Mouse (Mus musculus): ENCODE measurements around the gene Wbp4. TPM values are rescaled to one million over a fixed set of nuclear protein-coding genes. Genes with fewer than 3 reads are reported as not detected.
A peak's percentile ranks its signal among the peaks of the same experiment; 100 is the strongest.
"Not testable (repeated sequence)": the region's sequence is repeated elsewhere in the genome, so short reads cannot be mapped to it uniquely, and the experiment has no call there.

Gene Wbp4
- polyA plus RNA-seq, 1 experiment = 42.9 TPM

DNA sequence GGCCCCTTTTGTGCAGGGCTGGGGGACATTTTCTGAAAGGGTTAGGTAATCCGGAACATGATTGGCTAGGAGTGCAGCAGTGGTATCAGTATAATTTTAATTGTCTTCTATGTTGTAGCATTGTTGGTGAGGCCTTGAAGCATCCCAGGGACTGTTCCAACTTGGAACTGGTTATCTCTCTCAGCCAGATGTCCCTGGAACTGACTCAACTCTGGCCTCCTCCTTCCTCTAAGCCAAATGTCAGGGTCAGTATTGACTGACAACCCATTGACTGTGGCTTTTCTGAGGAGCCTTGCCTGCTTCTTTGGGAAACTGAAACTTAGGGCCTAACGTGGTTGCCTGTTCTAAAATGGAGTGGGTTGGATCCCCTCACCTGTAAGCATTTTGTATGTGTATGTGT, 40.7 kb downstream of the Wbp4 start:
- H3K27ac ChIP-seq (ENCODE audit: insufficient read depth, low read length) = no peak overlapping the region
- TF ChIP-seq CTCF (IDR thresholded peaks at IDR 0.05; ENCODE audit: low read depth, low read length) = no peak
- no peak for TF ChIP-seq POLR2A (IDR thresholded peaks at IDR 0.05; ENCODE audit: insufficient read depth, low read length)
- no peak for TF ChIP-seq EP300 (IDR thresholded peaks at IDR 0.05; ENCODE audit: insufficient read depth, low read depth, low read length)

DNA sequence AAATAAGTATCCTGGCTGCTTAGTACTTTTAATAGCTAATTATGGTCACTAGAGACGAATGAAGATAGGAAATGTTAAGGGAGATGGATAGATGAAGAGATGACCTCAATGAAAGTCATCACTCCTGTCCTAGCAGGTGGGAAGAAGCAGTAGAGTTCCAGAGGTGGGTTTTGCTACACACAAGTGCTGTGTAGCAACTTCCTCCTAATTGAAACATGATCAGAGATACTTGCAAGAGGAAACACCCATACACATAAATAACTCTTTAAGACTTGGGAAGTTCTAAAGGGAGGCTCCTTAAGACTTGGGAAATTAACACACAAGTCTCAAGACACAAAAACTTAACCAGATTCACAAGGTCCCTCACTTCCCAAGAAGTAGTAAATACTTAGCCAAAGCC, 47.3 kb downstream of the Wbp4 start:
- Histone ChIP-seq H3K9ac (ENCODE audit: low read depth, poor library complexity, severe bottlenecking) (no peak overlapping the region), H3K27ac (ENCODE audit: insufficient read depth, low read length) (no peak overlapping the region), H3K27me3 (ENCODE audit: control insufficient read depth, insufficient read depth, low read length, poor library complexity, severe bottlenecking) (no peaks in the 10 kb centered on the region), H3K4me3 (ENCODE audit: low read depth, low read length) (no peak overlapping the region), H3K36me3 (ENCODE audit: control insufficient read depth, insufficient read depth, low read length, poor library complexity, severe bottlenecking) (no peaks in the 10 kb centered on the region), H3K4me1 (ENCODE audit: control insufficient read depth, insufficient read depth, low read length) (no peaks in the 10 kb centered on the region), H3K9me3 (replicated peaks; ENCODE audit: control insufficient read depth, insufficient read depth, low read length, poor library complexity, severe bottlenecking) (peaks cover 4% of the 10 kb centered on the region; the same call in 1 of the 2 replicates)
- TF ChIP-seq POLR2A (IDR thresholded peaks at IDR 0.05; ENCODE audit: insufficient read depth, low read length) (no peak), CTCF (IDR thresholded peaks at IDR 0.05; ENCODE audit: low read depth, low read length) (no peak), EP300 (IDR thresholded peaks at IDR 0.05; ENCODE audit: insufficient read depth, low read depth, low read length) (no peak)

More for the DNA sequence above, 40.7 kb downstream of the Wbp4 start:
- H3K4me1 ChIP-seq (ENCODE audit: control insufficient read depth, insufficient read depth, low read length) = no peaks in the 10 kb centered on the region
- H3K9ac ChIP-seq (ENCODE audit: low read depth, poor library complexity, severe bottlenecking) = no peak overlapping the region
- no peaks in the 10 kb centered on the region for H3K27me3 ChIP-seq (ENCODE audit: control insufficient read depth, insufficient read depth, low read length, poor library complexity, severe bottlenecking)
- no peaks in the 10 kb centered on the region for H3K36me3 ChIP-seq (ENCODE audit: control insufficient read depth, insufficient read depth, low read length, poor library complexity, severe bottlenecking)
- no peak overlapping the region for H3K4me3 ChIP-seq (ENCODE audit: low read depth, low read length)
- H3K9me3 ChIP-seq (replicated peaks; ENCODE audit: control insufficient read depth, insufficient read depth, low read length, poor library complexity, severe bottlenecking) = 0 out of 2 replicates have a peak, but pooled peaks cover 4% of the 10 kb centered on the region

DNA sequence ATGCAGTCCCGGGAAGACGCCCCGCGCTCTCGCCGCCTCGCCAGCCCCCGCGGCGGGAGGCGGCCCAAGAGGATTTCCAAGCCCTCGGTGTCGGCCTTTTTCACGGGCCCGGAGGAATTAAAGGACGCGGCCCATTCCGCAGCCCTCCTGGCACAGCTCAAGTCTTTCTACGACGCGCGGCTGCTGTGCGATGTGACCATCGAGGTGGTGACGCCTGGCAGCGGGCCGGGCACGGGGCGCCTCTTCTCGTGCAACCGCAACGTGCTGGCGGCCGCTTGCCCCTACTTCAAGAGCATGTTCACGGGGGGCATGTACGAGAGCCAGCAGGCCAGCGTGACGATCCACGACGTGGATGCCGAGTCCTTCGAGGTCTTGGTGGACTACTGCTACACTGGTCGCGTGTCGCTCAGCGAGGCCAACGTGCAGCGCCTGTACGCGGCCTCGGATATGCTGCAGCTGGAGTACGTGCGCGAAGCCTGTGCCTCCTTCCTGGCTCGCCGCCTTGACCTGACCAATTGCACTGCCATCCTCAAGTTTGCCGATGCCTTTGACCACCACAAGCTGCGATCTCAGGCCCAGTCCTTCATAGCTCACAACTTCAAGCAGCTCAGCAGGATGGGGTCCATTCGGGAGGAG, 54.5 kb downstream of the Wbp4 start:
- H3K4me3 ChIP-seq (ENCODE audit: low read depth, low read length) = peak overlapping the region; percentile 55; the same call in 1 of the 2 replicates
- not testable (repeated sequence) for H3K9ac ChIP-seq (ENCODE audit: low read depth, poor library complexity, severe bottlenecking); H3K36me3 ChIP-seq (ENCODE audit: control insufficient read depth, insufficient read depth, low read length, poor library complexity, severe bottlenecking); H3K9me3 ChIP-seq (replicated peaks; ENCODE audit: control insufficient read depth, insufficient read depth, low read length, poor library complexity, severe bottlenecking); H3K27ac ChIP-seq (ENCODE audit: insufficient read depth, low read length); H3K27me3 ChIP-seq (ENCODE audit: control insufficient read depth, insufficient read depth, low read length, poor library complexity, severe bottlenecking); H3K4me1 ChIP-seq (ENCODE audit: control insufficient read depth, insufficient read depth, low read length)

DNA sequence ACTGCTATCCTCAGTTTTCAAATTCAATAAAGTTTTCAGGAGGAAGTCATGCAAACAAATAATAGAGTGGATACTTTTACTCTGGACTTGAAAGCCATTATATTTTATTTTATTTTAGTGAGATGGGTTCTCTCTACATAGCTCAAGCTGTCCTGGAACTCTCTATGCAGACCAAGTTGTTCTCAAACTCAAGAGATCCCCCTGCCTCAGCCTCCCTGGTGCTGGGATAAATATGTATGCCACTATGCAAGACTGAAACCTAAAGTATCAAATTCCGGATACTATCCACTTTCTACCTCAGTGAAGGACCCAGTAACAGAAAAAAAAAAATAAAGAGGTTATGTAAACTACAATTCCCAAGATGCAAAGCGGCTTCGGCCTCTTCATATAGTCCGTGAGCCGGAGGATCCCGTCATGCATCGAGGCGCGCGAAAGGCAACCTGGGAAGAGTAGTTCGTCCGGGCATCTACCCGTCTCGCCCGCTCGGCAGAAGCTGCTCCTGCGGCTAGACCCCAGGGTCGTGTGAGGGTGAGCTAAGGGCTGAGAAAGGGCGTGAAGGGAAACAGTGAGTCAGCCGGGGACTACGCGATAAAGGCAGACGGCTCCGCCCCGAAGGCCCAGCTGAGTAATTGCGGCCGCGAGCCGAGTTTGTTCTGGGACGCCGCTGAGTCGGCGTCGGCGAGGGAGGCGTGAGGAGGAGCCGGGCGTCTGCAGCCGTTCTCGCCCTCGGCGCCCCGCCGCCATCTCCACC, 55.2 kb downstream of the Wbp4 start, which contains the start of gene Kbtbd7:
Kbtbd7 (plus strand) TSS at position 533 of the 751 bp plus-strand sequence.
- Histone ChIP-seq H3K27ac (ENCODE audit: insufficient read depth, low read length) (no peak within 1 kb of the TSS), H3K36me3 (ENCODE audit: control insufficient read depth, insufficient read depth, low read length, poor library complexity, severe bottlenecking) (no peaks in the 10 kb centered on the region), H3K9me3 (replicated peaks; ENCODE audit: control insufficient read depth, insufficient read depth, low read length, poor library complexity, severe bottlenecking) (0 out of 2 replicates have a peak, but pooled peaks cover 3% of the 10 kb centered on the region), H3K4me1 (ENCODE audit: control insufficient read depth, insufficient read depth, low read length) (peaks cover 5% of the 10 kb centered on the region), H3K9ac (ENCODE audit: low read depth, poor library complexity, severe bottlenecking) (no peak within 1 kb of the TSS), H3K27me3 (ENCODE audit: control insufficient read depth, insufficient read depth, low read length, poor library complexity, severe bottlenecking) (no peaks in the 10 kb centered on the region), H3K4me3 (ENCODE audit: low read depth, low read length) (peak within 1 kb of the TSS; percentile 55)
- no peak for TF ChIP-seq POLR2A (IDR thresholded peaks at IDR 0.05; ENCODE audit: insufficient read depth, low read length)
- TF ChIP-seq CTCF (IDR thresholded peaks at IDR 0.05; ENCODE audit: low read depth, low read length) = no peak
- TF ChIP-seq EP300 (IDR thresholded peaks at IDR 0.05; ENCODE audit: insufficient read depth, low read depth, low read length) = peak; percentile 52; the same call in 1 of the 2 replicates

GRCm38 (mm10) chr14:79420083-79420685, 61.1 kb downstream of the Wbp4 start:
- H3K27me3 ChIP-seq (ENCODE audit: control insufficient read depth, insufficient read depth, low read length, poor library complexity, severe bottlenecking) = no peaks in the 10 kb centered on the region
- TF ChIP-seq POLR2A (IDR thresholded peaks at IDR 0.05; ENCODE audit: insufficient read depth, low read length) = no peak
- TF ChIP-seq CTCF (IDR thresholded peaks at IDR 0.05; ENCODE audit: low read depth, low read length) = no peak
- no peak for TF ChIP-seq EP300 (IDR thresholded peaks at IDR 0.05; ENCODE audit: insufficient read depth, low read depth, low read length)
- no peak overlapping the region for H3K27ac ChIP-seq (ENCODE audit: insufficient read depth, low read length)
- H3K9me3 ChIP-seq (replicated peaks; ENCODE audit: control insufficient read depth, insufficient read depth, low read length, poor library complexity, severe bottlenecking) = no peaks in the 10 kb centered on the region
- no peak overlapping the region for H3K9ac ChIP-seq (ENCODE audit: low read depth, poor library complexity, severe bottlenecking)
- H3K4me3 ChIP-seq (ENCODE audit: low read depth, low read length) = no peak overlapping the region
- no peaks in the 10 kb centered on the region for H3K36me3 ChIP-seq (ENCODE audit: control insufficient read depth, insufficient read depth, low read length, poor library complexity, severe bottlenecking)
- H3K4me1 ChIP-seq (ENCODE audit: control insufficient read depth, insufficient read depth, low read length) = no peaks in the 10 kb centered on the region

DNA sequence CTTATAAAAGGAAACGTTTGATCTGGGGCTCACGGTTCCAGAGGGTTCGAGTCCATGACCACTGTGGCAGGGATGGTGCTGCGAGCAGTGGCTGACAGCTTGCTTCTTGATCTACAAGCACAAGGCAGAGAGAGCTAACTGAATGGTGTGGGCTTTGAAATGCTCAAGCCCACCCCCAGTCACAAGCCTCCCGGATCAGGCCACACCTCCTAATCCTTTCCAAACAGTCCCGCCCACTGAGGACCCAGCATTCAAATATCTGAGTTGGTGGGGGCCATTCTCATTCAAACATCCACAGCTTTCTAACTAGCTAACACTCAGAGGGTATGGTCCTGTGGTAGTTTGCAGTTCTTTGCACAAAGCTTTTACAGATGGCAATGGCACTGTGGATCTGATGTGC, 68.2 kb downstream of the Wbp4 start:
- Histone ChIP-seq H3K27ac (ENCODE audit: insufficient read depth, low read length) (no peak overlapping the region), H3K9ac (ENCODE audit: low read depth, poor library complexity, severe bottlenecking) (no peak overlapping the region), H3K4me3 (ENCODE audit: low read depth, low read length) (no peak overlapping the region), H3K4me1 (ENCODE audit: control insufficient read depth, insufficient read depth, low read length) (no peaks in the 10 kb centered on the region), H3K36me3 (ENCODE audit: control insufficient read depth, insufficient read depth, low read length, poor library complexity, severe bottlenecking) (no peaks in the 10 kb centered on the region), H3K27me3 (ENCODE audit: control insufficient read depth, insufficient read depth, low read length, poor library complexity, severe bottlenecking) (no peaks in the 10 kb centered on the region), H3K9me3 (replicated peaks; ENCODE audit: control insufficient read depth, insufficient read depth, low read length, poor library complexity, severe bottlenecking) (no peaks in the 10 kb centered on the region)
- TF ChIP-seq EP300 (IDR thresholded peaks at IDR 0.05; ENCODE audit: insufficient read depth, low read depth, low read length) = no peak
- TF ChIP-seq CTCF (IDR thresholded peaks at IDR 0.05; ENCODE audit: low read depth, low read length) = no peak
- no peak for TF ChIP-seq POLR2A (IDR thresholded peaks at IDR 0.05; ENCODE audit: insufficient read depth, low read length)

Data from ES-Bruce4 (cell line).